Mouse (Mus musculus): ENCODE results near the gene Kdm1a.

DNA sequence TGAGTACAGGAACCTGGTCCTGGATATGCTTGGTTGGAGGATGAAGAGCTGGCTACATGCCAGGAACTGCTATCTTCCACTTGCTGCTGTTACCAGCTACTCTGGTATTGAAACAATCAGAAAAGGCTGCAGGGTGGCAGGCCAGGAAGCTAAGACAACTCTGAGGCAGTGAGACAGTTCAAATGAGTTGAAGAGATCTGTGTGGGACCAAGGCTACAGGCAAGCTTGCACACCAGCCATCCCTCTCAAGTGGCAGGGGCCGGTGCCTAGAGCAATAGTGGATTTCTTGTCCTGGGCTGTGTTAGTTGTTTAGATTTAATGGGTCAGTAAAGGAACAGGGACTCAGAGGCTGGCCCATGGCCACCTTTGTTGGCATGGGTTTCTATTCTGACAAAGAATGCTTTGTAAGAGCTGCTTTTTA, 54.1 kb downstream of the Kdm1a start:
- no peak for TF ChIP-seq POLR2A (IDR thresholded peaks at IDR 0.05; ENCODE audit: insufficient read depth, low read length)
- TF ChIP-seq CTCF (IDR thresholded peaks at IDR 0.05; ENCODE audit: low read depth, low read length): no peak
